Mouse (Mus musculus) spleen, embryonic (tissue): ENCODE results near the gene Ncbp2.
"Not testable (repeated sequence)": the region's sequence is repeated elsewhere in the genome, so short reads cannot be mapped to it uniquely, and the experiment has no call there.

Experiments
- CTCF ChIA-PET: fragments of 350-600 bp; sonication (Branson Sonifier 250); formaldehyde crosslinking; loops from one replicate; lab custom pipeline; 2022; lab: Charles Lee

Ncbp2 gene

GRCm38 (mm10) chr16:31934550-31935010 is 13.7 kb upstream of the Ncbp2 start:
- CTCF ChIA-PET, result interaction anchor here (1.8 kb wide), 1 partner anchor 9 kb away, joined by 5 read pairs; no protein-coding TSS in a partner anchor

DNA sequence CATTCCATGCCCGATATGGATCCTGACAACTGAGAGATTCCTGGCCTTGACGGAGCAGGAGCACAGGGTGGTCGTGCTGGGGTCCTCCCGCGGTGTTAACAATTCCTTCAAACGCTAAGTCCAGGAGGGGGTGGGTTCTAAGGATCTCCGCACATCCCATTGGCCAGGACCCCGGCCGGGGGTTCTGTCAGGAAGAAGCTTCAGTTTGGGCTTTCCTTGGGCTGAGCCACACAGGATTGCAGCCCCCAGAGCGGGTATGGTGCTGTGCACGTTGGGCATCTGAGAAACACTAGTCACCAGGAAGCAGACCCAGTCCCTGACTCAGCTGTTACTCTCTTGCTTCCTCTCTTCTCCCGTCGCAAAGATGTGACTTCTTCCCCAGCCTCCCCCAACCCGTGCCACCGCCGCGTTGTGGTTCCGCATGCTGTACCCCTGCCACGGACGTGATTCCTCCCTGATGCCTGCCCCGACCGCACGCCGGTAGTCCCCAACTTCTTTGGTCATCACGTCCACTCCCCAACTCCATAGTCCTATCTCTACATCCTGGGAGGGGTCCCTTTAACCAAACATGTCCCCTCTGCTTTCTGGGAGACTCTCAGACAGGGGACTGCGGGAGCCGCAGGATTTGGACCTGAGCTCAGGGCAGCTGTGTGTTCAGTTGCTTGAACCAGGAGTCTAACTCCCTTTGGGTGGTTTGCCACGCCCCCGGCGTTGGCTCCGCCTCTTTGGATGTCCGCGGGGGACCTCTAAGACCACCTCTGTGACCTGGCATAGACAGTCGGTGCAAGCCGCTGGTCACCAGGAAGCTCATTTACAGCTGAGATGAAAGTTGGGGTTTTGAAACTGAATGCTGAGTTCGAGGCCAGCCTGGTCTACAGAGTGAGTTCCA is 13.0 kb upstream of the Ncbp2 start:
- CTCF ChIA-PET, result interaction anchor here (0.5 to 0.6 kb wide), 2 partner anchors 13 to 126 kb away, joined by 3 to 7 read pairs; no protein-coding TSS in a partner anchor

DNA sequence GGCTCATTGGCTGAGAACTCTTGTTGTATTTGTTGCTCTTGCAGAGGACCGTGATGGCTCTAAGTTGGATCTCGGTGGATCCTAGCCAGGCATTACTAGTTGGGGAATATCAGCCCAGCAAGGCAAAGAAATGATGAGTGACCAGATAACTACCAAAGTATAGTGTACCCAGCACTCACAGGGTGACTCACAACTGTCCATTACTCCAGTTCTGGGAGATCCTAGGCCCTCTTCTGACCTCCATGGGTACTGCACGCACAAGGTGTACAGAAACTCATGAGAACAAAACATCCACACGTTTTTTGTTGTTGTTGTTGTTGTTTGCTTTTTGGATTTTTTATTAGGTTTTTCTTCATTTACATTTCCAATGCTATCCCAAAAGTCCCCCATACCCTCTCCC is 11.7 kb upstream of the Ncbp2 start:
- CTCF ChIA-PET, result no interaction called here

GRCm38 (mm10) chr16:31938856-31939255 is 9.5 kb upstream of the Ncbp2 start:
- CTCF ChIA-PET, result no interaction called here

GRCm38 (mm10) chr16:31940586-31940985 is 7.7 kb upstream of the Ncbp2 start:
- CTCF ChIA-PET, result no interaction called here

- CTCF ChIA-PET, result interaction anchor here (0.7 to 1.4 kb wide), 2 partner anchors 10 to 589 kb away, joined by 5 to 19 read pairs; partner anchors contain the start of gene Pigz
Observed at GRCm38 (mm10) chr16:31943980-31944379, 4.3 kb upstream of the Ncbp2 start.

DNA sequence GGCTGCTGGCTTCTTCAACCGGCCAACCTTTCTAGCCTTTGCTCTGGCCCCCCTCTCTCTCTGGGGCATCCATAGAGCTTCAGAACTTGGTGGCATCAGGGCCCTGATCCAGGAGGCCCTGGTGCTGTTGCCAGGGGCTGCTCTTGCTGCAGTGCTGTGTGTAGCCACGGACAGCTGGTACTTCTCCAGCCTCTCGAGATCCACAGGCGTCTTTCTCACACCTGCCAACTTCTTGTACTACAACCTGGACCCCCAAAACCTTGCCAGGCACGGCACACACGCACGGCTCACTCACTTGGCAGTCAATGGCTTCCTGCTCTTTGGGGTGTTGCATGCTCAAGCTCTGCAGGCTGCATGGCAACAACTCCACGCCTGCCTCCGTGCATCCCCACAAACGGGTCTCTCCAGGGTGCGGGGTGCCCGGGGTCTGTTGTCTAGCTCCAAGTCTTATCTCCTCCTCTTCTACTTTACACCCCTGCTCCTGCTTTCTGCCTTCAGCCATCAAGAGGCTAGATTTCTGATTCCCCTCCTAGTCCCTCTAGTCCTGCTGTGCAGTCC is 3.5 kb upstream of the Ncbp2 start:
- CTCF ChIA-PET, result no interaction called here

DNA sequence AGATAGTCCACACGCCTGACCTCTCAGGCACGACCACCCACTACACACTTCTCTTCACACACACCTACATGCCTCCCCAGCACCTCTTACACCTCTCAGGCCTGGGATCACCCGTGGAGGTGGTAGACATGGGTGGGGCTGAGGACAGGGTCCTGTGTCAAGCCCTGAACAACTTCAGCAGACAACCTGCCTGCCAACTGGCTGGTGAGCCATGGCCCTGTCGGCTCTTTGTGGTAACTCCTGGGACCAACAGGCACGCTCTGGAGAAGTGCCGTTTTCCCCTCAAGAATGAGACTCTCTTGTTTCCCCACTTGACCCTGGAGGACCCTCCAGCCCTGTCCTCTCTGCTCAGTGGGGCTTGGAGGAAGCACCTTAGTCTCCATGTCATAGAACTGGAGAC is 2.9 kb upstream of the Ncbp2 start:
- CTCF ChIA-PET, result no interaction called here

DNA sequence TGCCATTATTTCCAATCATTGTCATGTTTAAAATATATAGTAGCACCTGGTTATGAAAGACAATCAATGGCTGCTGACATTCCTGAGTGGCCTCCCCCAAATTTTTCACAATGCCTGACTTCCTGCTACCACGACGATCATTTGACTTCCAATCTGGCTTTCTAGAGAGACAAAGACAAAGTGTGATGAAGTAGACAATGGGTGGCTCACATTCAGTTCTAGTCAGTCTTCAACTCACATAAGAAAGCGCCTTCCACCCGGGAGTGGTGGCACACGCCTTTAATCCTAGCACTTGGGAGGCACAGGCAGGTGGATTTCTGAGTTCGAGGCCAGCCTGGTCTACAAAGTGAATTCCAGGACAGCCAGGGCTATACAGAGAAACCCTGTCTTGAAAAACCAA is 2.3 kb upstream of the Ncbp2 start:
- CTCF ChIA-PET, result not testable (repeated sequence)

DNA sequence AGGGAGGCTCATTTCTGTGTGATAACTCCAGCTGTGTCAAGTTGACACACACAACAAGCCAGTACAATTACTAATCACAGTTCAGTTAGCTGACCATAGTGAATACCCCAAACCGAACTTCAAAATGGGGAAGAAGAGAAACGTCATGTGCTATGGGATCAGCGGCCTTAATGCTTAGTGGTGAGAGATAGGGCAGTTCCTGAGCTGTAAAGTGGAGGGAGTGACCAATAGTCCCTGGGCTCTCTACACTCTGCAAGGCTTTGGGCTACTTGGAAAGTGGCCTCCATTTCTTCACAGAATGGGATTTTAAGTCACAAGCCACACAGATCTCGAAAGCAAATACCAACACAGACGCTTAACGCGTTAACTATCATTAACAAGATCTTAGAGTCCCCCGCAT is 980 bp upstream of the Ncbp2 start:
- CTCF ChIA-PET, result interaction anchor here (1.4 kb wide), 1 partner anchor 14 kb away, joined by 3 read pairs; no protein-coding TSS in a partner anchor

DNA sequence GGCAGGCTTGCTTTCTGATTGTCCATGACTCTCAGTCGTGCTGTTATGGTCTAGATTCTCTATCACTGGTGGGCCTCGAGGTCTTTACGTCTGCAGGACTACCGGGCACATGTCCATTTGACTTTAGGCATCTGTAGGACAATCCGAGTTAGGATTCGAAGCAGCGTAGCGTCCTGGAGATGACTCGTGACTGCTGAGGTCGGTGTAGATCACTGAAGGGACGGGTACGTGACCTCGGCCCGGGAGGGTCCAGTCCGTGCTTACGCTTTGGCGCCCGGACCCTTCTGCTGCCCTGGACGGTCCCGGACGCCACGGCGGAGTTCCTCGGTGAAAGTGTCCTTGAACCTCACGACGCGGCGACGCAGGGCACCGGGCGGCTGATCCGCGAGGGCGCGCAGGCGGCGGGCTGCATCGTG is 404 bp upstream of the Ncbp2 start:
- CTCF ChIA-PET, result no interaction called here

DNA sequence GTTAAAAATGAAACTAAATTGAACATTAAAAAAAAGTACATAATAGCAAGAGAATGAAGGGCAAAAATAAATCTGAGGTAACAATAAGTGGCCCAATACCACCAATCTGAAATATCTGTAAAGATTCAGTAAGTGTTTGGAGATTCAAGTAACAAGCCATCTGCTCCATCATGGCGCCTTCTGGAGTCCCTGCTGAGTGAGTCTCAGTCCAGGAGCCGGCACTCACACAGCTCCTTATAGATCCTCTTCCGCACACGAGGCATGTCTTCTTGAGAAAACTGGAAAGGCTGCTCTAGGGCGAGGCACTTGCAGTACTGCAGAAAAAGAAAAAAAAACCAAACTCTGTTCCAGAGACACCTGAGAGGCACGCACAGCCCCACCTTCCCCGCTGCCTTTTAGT is 14.9 kb downstream of the Ncbp2 start:
- CTCF ChIA-PET, result interaction anchor here (0.9 kb wide), 1 partner anchor 29 kb away, joined by 3 read pairs; no protein-coding TSS in a partner anchor

GRCm38 (mm10) chr16:31975258-31975657 is 26.9 kb downstream of the Ncbp2 start:
- CTCF ChIA-PET, result no interaction called here

- CTCF ChIA-PET, result no interaction called here
Observed at GRCm38 (mm10) chr16:31979501-31979900, 31.2 kb downstream of the Ncbp2 start.

GRCm38 (mm10) chr16:31980946-31981345 is 32.6 kb downstream of the Ncbp2 start:
- CTCF ChIA-PET, result interaction anchor here (0.6 kb wide), 1 partner anchor 14 kb away, joined by 3 read pairs; no protein-coding TSS in a partner anchor

DNA sequence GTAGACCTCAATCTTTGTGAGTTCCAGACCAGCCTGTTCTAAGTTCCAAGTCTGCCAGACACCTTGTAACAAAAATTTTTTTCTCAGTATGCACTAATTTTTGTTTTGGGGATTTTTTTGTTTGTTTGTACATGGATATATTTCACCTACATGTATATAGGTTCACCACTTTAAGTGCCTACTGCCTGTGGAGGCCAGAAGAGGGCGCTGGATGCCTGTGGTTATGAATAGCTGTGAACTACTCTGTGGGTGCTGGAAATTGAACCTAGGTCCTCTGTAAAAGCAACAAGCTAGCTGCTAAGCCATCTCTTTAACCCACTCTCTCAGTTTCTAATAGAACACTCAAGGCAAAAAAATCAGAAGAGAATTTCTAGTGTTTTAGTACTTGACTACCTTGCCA is 43.7 kb downstream of the Ncbp2 start:
- CTCF ChIA-PET, result interaction anchor here (0.6 to 0.8 kb wide), 2 partner anchors 12 to 29 kb away, joined by 3 read pairs; no protein-coding TSS in a partner anchor

GRCm38 (mm10) chr16:31993195-31993594 is 44.9 kb downstream of the Ncbp2 start:
- CTCF ChIA-PET, result interaction anchor here (0.8 kb wide), 1 partner anchor 113 kb away, joined by 4 read pairs; no protein-coding TSS in a partner anchor

GRCm38 (mm10) chr16:31993946-31994345 is 45.6 kb downstream of the Ncbp2 start:
- CTCF ChIA-PET, result no interaction called here

DNA sequence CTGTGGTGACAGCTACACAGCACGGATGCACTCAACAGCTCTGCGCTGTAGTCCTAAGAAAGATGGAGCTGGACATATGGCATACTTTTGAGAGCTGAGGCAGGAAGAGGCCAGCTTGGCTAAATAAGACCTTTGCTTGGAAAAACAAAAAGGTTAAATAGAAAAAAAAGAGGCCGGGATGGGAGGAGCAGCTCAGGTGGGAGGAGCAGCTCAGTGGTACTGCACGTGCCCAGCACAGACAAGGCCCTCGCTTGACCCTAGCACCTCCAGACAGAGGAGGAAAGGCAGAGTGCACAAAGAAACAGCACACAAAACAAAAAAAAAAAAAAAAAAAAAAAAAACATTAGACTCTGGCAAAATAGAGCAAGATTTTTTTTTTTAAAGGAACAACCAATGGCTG is 48.1 kb downstream of the Ncbp2 start:
- CTCF ChIA-PET, result interaction anchor here (0.6 kb wide), 1 partner anchor 1254 kb away, joined by 5 read pairs; no protein-coding TSS in a partner anchor

GRCm38 (mm10) chr16:32002509-32003477 is 54.5 kb downstream of the Ncbp2 start, which contains the start of gene Senp5:
TSS of gene Senp5 (minus strand) at chr16:32003287.
- CTCF ChIA-PET, result interaction anchor here (0.7 kb wide), 1 partner anchor 10 kb away, joined by 3 read pairs; no protein-coding TSS in a partner anchor

DNA sequence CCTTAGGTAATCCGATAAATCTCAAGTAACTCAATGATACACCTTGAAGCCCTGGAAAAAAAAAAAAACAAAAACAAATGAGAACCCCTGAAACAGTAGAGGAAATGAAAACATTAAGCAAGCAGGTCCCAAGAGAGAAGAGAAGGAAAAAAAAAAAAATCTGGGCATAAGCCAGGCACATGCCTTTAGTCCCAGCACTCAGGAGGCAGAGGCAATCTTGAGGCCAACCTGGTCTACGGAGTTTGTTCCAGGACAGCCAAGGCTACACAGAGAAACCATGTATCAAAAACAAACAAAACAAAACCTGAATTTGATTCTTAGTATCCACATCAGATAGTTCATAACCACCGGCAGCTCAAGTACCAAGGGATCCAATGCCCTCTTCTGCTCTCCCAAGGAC is 56.4 kb downstream of the Ncbp2 start:
- CTCF ChIA-PET, result no interaction called here
